Mouse (Mus musculus) MEL (cell line): ENCODE data around the gene Nadk.

Experiments
- CTCF ChIP-seq, 3 experiments: IDR thresholded peaks in 2 of 3; conservative IDR thresholded peaks in 1 of 3; 2 replicates each; pipeline ENCODE4 v1.5.1; 2011 to 2012; ENCODE audit warnings: low read length in 3 of 3, low read depth in 2 of 3, mild to moderate bottlenecking in 2 of 3, improper control_type of control experiment in 1 of 3, inconsistent platforms in 1 of 3, mixed read lengths in 1 of 3, moderate library complexity in 1 of 3; ENCODE audit not compliant: control insufficient read depth in 1 of 3, insufficient read depth in 1 of 3, poor library complexity in 1 of 3, severe bottlenecking in 1 of 3
- ELF1 ChIP-seq: IDR thresholded peaks from 2 replicates; pipeline ENCODE4 v1.6.1; 2014; ENCODE audit warnings: low read depth, mild to moderate bottlenecking, inconsistent platforms, low read length, improper control_type of control experiment, moderate library complexity
- EP300 ChIP-seq, 2 experiments: IDR thresholded peaks; 2 replicates each; pipeline ENCODE4 v1.6.1; 2011; ENCODE audit warnings: improper control_type of control experiment in 2 of 2, low read length in 2 of 2, low read depth in 1 of 2, mild to moderate bottlenecking in 1 of 2
- JUND ChIP-seq: IDR thresholded peaks from 2 replicates; pipeline ENCODE4 v1.6.1; 2011; ENCODE audit warnings: low read depth, mild to moderate bottlenecking, improper control_type of control experiment, low read length
- MAX ChIP-seq: IDR thresholded peaks from 2 replicates; pipeline ENCODE4 v1.6.1; 2011; ENCODE audit warnings: low read length, improper control_type of control experiment
- MEF2A ChIP-seq: IDR thresholded peaks from 2 replicates; pipeline ENCODE4 v1.6.1; 2014; ENCODE audit warnings: low read depth, mild to moderate bottlenecking, inconsistent platforms, low read length, improper control_type of control experiment; ENCODE audit not compliant: poor library complexity, insufficient replicate concordance, severe bottlenecking; ENCODE audit errors: extremely low read depth
- NELFE ChIP-seq: IDR thresholded peaks from 2 replicates; pipeline ENCODE4 v1.6.1; 2011; ENCODE audit warnings: low read depth, low read length, improper control_type of control experiment
- POLR2A ChIP-seq, 2 experiments: IDR thresholded peaks; 2 replicates each; pipeline ENCODE4 v1.6.1; 2011 to 2012; ENCODE audit warnings: low read length in 2 of 2, mild to moderate bottlenecking in 2 of 2, control low read depth in 1 of 2, improper control_type of control experiment in 1 of 2, low read depth in 1 of 2, moderate library complexity in 1 of 2; ENCODE audit not compliant: control insufficient read depth in 1 of 2, insufficient read depth in 1 of 2, poor library complexity in 1 of 2
- POLR2AphosphoS2 ChIP-seq: IDR thresholded peaks from 2 replicates; pipeline ENCODE4 v1.6.1; 2011; ENCODE audit warnings: low read length, improper control_type of control experiment
- TCF12 ChIP-seq: IDR thresholded peaks from 2 replicates; pipeline ENCODE4 v1.6.1; 2014; ENCODE audit warnings: low read depth, mild to moderate bottlenecking, inconsistent platforms, low read length, improper control_type of control experiment, moderate library complexity
- ZKSCAN1 ChIP-seq: IDR thresholded peaks from 2 replicates; pipeline ENCODE4 v1.6.1; 2012; ENCODE audit warnings: low read depth, mild to moderate bottlenecking, inconsistent platforms, low read length, improper control_type of control experiment, moderate library complexity

- TF ChIP-seq MAX (no peak), MEF2A (no peak), ZKSCAN1 (no peak), POLR2AphosphoS2 (no peak), JUND (no peak), EP300 (IDR thresholded peaks at IDR 0.05; ENCODE audit: low read depth in 1 of 2, low read length in 2 of 2) (no peak), POLR2A (IDR thresholded peaks at IDR 0.05; ENCODE audit: control insufficient read depth in 1 of 2, insufficient read depth in 1 of 2, low read depth in 1 of 2, low read length in 2 of 2, poor library complexity in 1 of 2) (no peak), CTCF (IDR thresholded peaks at IDR 0.05 in 2 of 3, conservative IDR thresholded peaks at IDR 0.05 in 1 of 3; ENCODE audit: control insufficient read depth in 1 of 3, insufficient read depth in 1 of 3, low read depth in 2 of 3, low read length in 3 of 3, poor library complexity in 1 of 3, severe bottlenecking in 1 of 3) (no peak), TCF12 (no peak), ELF1 (0 out of 2 replicates have a peak, but pooled peaks have one; percentile 50), NELFE (no peak)
These were observed 684 bp downstream of the Nadk start for GRCm38 (mm10) chr4:155562725-155563399.
